Mouse (Mus musculus): ENCODE measurements at regions not wholly inside any gene's neighbourhood (a gene's known extent, or its start where the extent isn't known, plus 50 kb on each side); places are given as distances from the start of the nearest gene placed in this dataset.

DNA sequence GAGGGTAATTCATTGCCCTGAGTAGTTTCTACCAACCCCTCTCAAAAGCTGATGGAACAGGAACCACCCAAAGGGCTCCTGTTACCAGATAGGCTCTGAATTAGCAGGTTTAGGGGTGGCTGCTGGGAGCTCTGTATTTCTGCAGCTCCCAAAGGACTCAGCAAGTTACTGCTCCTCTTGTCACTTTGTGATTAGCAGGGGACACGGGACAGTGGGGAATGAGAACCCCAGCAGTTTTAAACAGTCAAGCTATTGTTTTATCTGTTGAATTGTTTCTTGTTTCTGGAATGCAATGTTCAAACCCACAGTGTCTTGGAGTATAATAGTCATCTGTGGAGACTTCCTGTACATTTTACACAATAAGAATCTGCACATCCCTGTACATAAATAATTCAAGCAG is 90.4 kb upstream of the Clnk start:
- ATAC-seq (ENCODE audit: low FRiP score): no peak
- 52% methylated on average over 1 of the region's 1 CpGs for WGBS
- H3K27ac ChIP-seq: no peak overlapping the region

DNA sequence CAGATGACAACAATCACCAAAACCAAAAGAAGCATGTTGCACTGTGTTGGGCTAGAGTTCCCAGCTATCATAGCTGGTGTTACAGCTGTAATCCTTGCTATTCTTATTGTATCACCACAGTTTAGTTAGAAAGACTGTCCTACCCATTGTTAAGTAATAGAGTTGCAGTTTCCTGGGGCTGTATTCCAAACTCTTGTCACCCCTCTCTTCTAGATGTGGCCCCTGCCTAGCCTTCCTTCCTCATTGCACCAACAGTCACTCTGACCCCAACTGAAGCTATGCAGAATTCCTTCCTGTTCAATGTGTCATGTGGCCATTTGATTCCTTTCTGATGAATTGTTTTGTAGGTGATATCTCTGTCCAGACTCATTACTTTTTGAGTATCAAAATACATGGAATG is 87.8 kb upstream of the Clnk start:
- no peak overlapping the region for H3K4me3 ChIP-seq (replicated peaks; ENCODE audit: low read length)
- no peaks in the 10 kb centered on the region for H3K36me3 ChIP-seq (replicated peaks; ENCODE audit: control insufficient read depth, insufficient read depth)
- H3K9ac ChIP-seq: no peak overlapping the region
- H3K9me3 ChIP-seq (ENCODE audit: control insufficient read depth, low read length): no peaks in the 10 kb centered on the region
- ATAC-seq (ENCODE audit: low FRiP score) (no peak), DNase-seq (ENCODE audit: low spot score) (no peak)
- H3K27me3 ChIP-seq (ENCODE audit: control insufficient read depth, insufficient read depth, low read length): no peaks in the 10 kb centered on the region
- no peak overlapping the region for H3K4me2 ChIP-seq (replicated peaks)
- no peak overlapping the region for H3K27ac ChIP-seq
- no peaks in the 10 kb centered on the region for H3K4me1 ChIP-seq (replicated peaks; ENCODE audit: control insufficient read depth, insufficient read depth, low read length)

More for the DNA sequence above, 90.4 kb upstream of the Clnk start:
- H3K36me3 ChIP-seq (replicated peaks; ENCODE audit: control insufficient read depth, insufficient read depth): no peaks in the 10 kb centered on the region
- no peaks in the 10 kb centered on the region for H3K27me3 ChIP-seq (ENCODE audit: control insufficient read depth, insufficient read depth, low read length)
- H3K4me2 ChIP-seq (replicated peaks): no peak overlapping the region
- no peaks in the 10 kb centered on the region for H3K9me3 ChIP-seq (ENCODE audit: control insufficient read depth, low read length)
- DNase-seq (ENCODE audit: low spot score): no peak
- no peak overlapping the region for H3K9ac ChIP-seq
- H3K4me3 ChIP-seq (replicated peaks; ENCODE audit: low read length): no peak overlapping the region
- no peaks in the 10 kb centered on the region for H3K4me1 ChIP-seq (replicated peaks; ENCODE audit: control insufficient read depth, insufficient read depth, low read length)

DNA sequence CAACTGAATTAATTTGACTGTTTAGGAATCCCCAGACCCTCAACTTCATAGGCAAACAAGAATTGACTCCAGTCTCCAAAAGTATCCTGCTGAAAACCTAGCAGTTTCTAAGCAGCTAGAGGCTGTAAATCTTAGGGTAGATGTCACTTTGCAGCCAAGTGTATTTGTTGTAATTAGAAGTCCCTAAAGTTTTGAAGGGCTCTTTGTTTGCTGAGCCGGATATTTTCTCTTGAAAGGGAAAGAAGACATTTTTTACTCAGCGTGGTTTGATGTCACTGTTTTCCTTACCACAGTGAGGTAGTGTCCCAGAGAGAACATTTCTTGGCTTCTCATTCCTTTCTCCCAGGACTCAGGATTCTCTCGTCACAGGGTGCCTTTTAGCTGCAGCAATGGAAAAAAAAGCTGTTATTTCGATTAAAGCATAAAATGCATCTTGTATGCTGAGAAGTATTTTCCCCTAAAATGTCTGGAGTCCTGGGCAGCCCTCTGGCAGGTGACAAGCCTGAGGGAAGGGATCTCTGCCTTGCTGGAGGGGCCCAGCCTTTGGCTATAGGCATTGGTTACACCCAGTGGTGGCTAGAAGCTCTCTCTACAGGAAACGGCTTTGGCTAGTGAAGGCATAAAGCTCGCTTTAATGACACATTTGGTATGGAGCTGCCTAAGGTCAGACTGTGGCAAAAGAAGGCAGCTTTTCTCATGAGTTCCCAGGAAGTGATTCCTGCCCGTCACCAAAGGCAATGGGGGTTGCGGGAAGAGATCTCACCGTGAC is 74.1 kb upstream of the Clnk start:
- H3K36me3 ChIP-seq (replicated peaks; ENCODE audit: control insufficient read depth, insufficient read depth): no peaks in the 10 kb centered on the region
- H3K27me3 ChIP-seq (ENCODE audit: control insufficient read depth, insufficient read depth, low read length): no peaks in the 10 kb centered on the region
- H3K4me2 ChIP-seq (replicated peaks): no peak overlapping the region
- H3K4me1 ChIP-seq (replicated peaks; ENCODE audit: control insufficient read depth, insufficient read depth, low read length): no peaks in the 10 kb centered on the region
- DNase-seq (ENCODE audit: low spot score) (no peak), ATAC-seq (ENCODE audit: low FRiP score) (peak; percentile 65)
- no peak overlapping the region for H3K4me3 ChIP-seq (replicated peaks; ENCODE audit: low read length)
- 71% methylated on average over 9 of the region's 9 CpGs for WGBS
- H3K9me3 ChIP-seq (ENCODE audit: control insufficient read depth, low read length): no peaks in the 10 kb centered on the region
- H3K9ac ChIP-seq: no peak overlapping the region
- H3K27ac ChIP-seq: no peak overlapping the region

DNA sequence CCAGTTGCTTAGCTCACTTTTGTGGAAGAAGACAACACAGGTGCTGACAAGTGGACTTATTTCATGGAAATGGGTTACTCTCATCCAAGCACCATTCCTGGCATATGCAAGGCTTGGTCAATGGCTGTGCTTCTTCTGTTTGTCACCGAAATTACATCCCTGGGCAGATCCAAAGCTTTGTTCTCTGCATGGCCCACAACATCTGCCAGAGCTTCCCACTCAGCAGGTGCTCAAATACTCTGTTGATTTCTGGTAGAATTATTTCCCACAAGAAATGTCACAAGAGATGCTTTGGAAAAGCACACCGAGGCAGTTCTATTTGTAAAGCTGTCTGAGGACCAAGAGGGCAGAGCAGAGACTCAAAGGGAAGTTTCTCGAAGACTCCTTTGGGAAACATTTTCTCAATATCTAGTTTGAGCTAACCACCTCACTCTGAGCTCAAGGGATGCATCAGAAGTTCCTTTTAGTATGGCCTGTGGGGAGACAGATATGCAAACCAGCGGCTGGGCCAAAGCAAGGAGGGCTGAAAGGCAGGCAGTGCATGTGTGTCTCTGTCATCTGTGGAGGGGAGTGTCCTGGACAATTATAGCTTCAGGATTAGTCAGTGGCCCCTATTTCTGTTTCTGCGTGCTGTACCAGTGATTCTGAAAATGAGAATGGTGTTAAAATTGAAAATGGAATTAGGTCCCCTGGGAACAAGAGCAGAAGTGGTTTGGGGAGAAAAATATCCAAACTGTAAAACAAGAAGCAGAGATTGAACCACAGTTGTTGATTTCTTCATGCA is 69.5 kb upstream of the Clnk start:
- H3K9ac ChIP-seq: no peak overlapping the region
- 83% methylated on average over 5 of the region's 5 CpGs for WGBS
- H3K36me3 ChIP-seq (replicated peaks; ENCODE audit: control insufficient read depth, insufficient read depth): no peaks in the 10 kb centered on the region
- H3K27ac ChIP-seq: no peak overlapping the region
- H3K4me3 ChIP-seq (replicated peaks; ENCODE audit: low read length): no peak overlapping the region
- H3K4me2 ChIP-seq (replicated peaks): no peak overlapping the region
- no peaks in the 10 kb centered on the region for H3K9me3 ChIP-seq (ENCODE audit: control insufficient read depth, low read length)
- H3K4me1 ChIP-seq (replicated peaks; ENCODE audit: control insufficient read depth, insufficient read depth, low read length): no peaks in the 10 kb centered on the region
- no peak for ATAC-seq (ENCODE audit: low FRiP score)
- no peak for DNase-seq (ENCODE audit: low spot score)
- no peaks in the 10 kb centered on the region for H3K27me3 ChIP-seq (ENCODE audit: control insufficient read depth, insufficient read depth, low read length)

DNA sequence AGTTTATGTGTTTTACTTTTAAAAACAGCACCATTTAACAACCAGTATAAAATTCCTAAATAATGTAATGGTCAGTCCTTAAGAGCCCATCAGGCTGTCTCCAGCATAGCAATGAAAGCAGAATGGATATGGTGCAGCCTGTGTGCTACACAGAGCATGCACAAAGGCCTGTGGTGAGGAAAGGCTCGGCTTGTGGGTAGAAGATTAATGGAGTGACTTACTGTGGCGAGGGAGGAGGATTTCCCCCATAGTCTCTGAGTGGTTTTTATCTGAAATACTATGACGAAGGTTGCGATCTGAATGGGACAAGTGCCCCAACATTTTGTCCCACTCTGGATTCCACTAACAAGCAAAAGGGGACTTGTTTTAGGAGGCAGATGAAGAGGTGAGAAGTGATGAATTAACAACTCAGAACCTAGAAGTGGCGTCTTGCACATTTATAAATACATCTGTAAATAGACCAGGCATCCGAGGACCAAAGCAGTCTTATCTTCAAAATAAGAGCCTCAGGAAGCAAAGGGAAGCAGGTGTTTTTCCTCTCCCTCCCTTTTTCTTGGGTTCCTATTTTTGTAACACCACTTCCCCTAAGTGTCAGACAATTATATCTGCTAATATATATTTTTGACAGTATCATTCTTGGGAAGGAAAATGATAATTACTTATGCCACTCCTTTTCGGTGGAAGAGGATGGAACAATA is 55.9 kb upstream of the Clnk start:
- no peak for DNase-seq (ENCODE audit: low spot score)
- H3K9me3 ChIP-seq (ENCODE audit: control insufficient read depth, low read length): no peaks in the 10 kb centered on the region
- no peak overlapping the region for H3K9ac ChIP-seq
- no peaks in the 10 kb centered on the region for H3K36me3 ChIP-seq (replicated peaks; ENCODE audit: control insufficient read depth, insufficient read depth)
- no peak overlapping the region for H3K4me3 ChIP-seq (replicated peaks; ENCODE audit: low read length)
- 74% methylated on average over 7 of the region's 7 CpGs for WGBS
- no peaks in the 10 kb centered on the region for H3K27me3 ChIP-seq (ENCODE audit: control insufficient read depth, insufficient read depth, low read length)
- ATAC-seq (ENCODE audit: low FRiP score): no peak
- H3K4me2 ChIP-seq (replicated peaks): no peak overlapping the region
- H3K4me1 ChIP-seq (replicated peaks; ENCODE audit: control insufficient read depth, insufficient read depth, low read length): no peaks in the 10 kb centered on the region
- no peak overlapping the region for H3K27ac ChIP-seq

DNA sequence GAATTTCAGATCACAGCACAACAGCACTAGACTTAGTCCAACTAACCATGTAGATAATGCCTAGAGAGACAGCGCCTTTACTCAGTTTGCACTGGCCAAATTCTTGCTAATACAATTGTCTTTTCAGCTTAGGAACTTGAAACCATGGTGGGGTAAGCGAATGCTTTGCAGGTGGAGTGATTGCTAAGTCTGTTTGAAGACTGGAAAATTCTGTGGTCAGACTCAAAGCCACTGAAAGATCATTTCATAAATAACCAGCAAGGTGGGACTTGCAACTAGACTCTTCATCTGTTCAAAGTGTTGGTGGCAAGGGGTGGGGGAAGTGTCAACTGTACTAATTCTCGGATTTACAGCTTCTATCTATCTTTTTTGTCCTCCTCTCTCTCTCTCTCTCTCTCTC is 50.4 kb upstream of the Clnk start:
- 93% methylated on average over 3 of the region's 3 CpGs for WGBS
- Histone ChIP-seq H3K9ac (no peak overlapping the region), H3K4me3 (replicated peaks; ENCODE audit: low read length) (no peak overlapping the region), H3K9me3 (ENCODE audit: control insufficient read depth, low read length) (no peaks in the 10 kb centered on the region), H3K27me3 (ENCODE audit: control insufficient read depth, insufficient read depth, low read length) (no peaks in the 10 kb centered on the region), H3K4me2 (replicated peaks) (no peak overlapping the region), H3K4me1 (replicated peaks; ENCODE audit: control insufficient read depth, insufficient read depth, low read length) (no peaks in the 10 kb centered on the region), H3K36me3 (replicated peaks; ENCODE audit: control insufficient read depth, insufficient read depth) (no peaks in the 10 kb centered on the region), H3K27ac (no peak overlapping the region)
- DNase-seq (ENCODE audit: low spot score) (no peak), ATAC-seq (ENCODE audit: low FRiP score) (no peak)
